Mouse (Mus musculus) erythroblast, adult 5-6 weeks (primary cell): Measurements from ENCODE around the gene Naa25. TPM values are rescaled to one million over a fixed set of nuclear protein-coding genes. Genes with fewer than 3 reads are reported as not detected.

ENCODE experiments used
- ATAC-seq: replicated peaks from 2 replicates; pipeline ENCODE4 v1.8.0; 2016; ENCODE audit warnings: moderate number of reproducible peaks, mild to moderate bottlenecking, moderate TSS enrichment, inconsistent platforms; ENCODE audit not compliant: poor library complexity, low FRiP score, severe bottlenecking
- total RNA-seq, 2 experiments: library from RNA; stranded (forward) in 1 of 2; stranded (reverse) in 1 of 2; fragments of 150-400 nt in 1 of 2; fragments of 200-764, 138-1000 nt in 1 of 2; gene quantifications; 2 replicates each; pipeline versions ENCODE4 v1.2.3 to v1.2.4; 2015 to 2017; ENCODE audit warnings: low replicate concordance in 2 of 2

Naa25 gene
- total RNA-seq, 2 experiments from 2014 or later, result 10.4 to 16.6 TPM

GRCm38 (mm10) chr5:121389691-121390090 is 8.0 kb upstream of the Naa25 start:
- no peak for ATAC-seq

- ATAC-seq, result peak; percentile 64
These were observed 4.9 kb upstream of the Naa25 start for GRCm38 (mm10) chr5:121392667-121393380.

- ATAC-seq, result no peak
These were observed 4.3 kb upstream of the Naa25 start for GRCm38 (mm10) chr5:121393402-121393801.

GRCm38 (mm10) chr5:121395621-121396020 is 2.1 kb upstream of the Naa25 start:
- no peak for ATAC-seq

GRCm38 (mm10) chr5:121398146-121398964 is 619 bp downstream of the Naa25 start:
- ATAC-seq, result peak; percentile 26

GRCm38 (mm10) chr5:121398965-121399462 is 1.3 kb downstream of the Naa25 start:
- ATAC-seq, result no peak

GRCm38 (mm10) chr5:121399540-121399939 is 1.8 kb downstream of the Naa25 start:
- no peak for ATAC-seq

- no peak for ATAC-seq
These were observed 2.3 kb downstream of the Naa25 start for GRCm38 (mm10) chr5:121400064-121400463.

- ATAC-seq, result no peak
These were observed 3.1 kb downstream of the Naa25 start for GRCm38 (mm10) chr5:121400849-121401248.

GRCm38 (mm10) chr5:121407856-121408255 is 10.1 kb downstream of the Naa25 start:
- no peak for ATAC-seq

- no peak for ATAC-seq
These were observed 13.2 kb downstream of the Naa25 start for GRCm38 (mm10) chr5:121410975-121411374.

- ATAC-seq, result no peak
These were observed 23.0 kb downstream of the Naa25 start for GRCm38 (mm10) chr5:121420721-121421120.

GRCm38 (mm10) chr5:121422787-121423186 is 25.1 kb downstream of the Naa25 start:
- no peak for ATAC-seq

GRCm38 (mm10) chr5:121423297-121423696 is 25.6 kb downstream of the Naa25 start:
- ATAC-seq, result no peak

GRCm38 (mm10) chr5:121428954-121429353 is 31.2 kb downstream of the Naa25 start:
- no peak for ATAC-seq

- no peak for ATAC-seq
These were observed 40.4 kb downstream of the Naa25 start for GRCm38 (mm10) chr5:121438131-121438530.

GRCm38 (mm10) chr5:121438756-121439155 is 41.0 kb downstream of the Naa25 start:
- no peak for ATAC-seq

GRCm38 (mm10) chr5:121443548-121443947 is 45.8 kb downstream of the Naa25 start:
- peak; percentile 58; the same call in 1 of the 2 replicates for ATAC-seq

GRCm38 (mm10) chr5:121444870-121445269 is 47.1 kb downstream of the Naa25 start:
- no peak for ATAC-seq

- ATAC-seq, result no peak
These were observed 50.7 kb downstream of the Naa25 start for GRCm38 (mm10) chr5:121448450-121448849.

GRCm38 (mm10) chr5:121449976-121450375 is 52.2 kb downstream of the Naa25 start:
- ATAC-seq, result no peak
